Comparison of ENCODE assay signal across 22 mouse cellular contexts in genomic region chr12:69378558-69379454, GRCm38 (mm10). TPM values are rescaled to one million over a fixed set of nuclear protein-coding genes. Genes with fewer than 3 reads are reported as not detected.
DNase-seq lines count a peak whose midpoint lies in the region; ATAC-seq lines count a peak whose summit lies in the region.
"Had no signal": no experiment of that assay in that cellular context is flagged by ENCODE, and none has a peak within 500 bp of the region (broad histone marks: within the 10 kb centered on the region; RNA-seq: fewer than 3 reads in every experiment).

No protein-coding gene starts in this region.

- H3K9ac ChIP-seq in heart, embryonic 12.5 days: 0 out of 2 replicates have a peak overlapping the region, but pooled peaks have one; percentile 0
- no peak overlapping the region for H3K9ac ChIP-seq in kidney, embryonic 15.5 days
- H3K9ac ChIP-seq: forebrain, embryonic 13.5 days; hindbrain, embryonic 12.5 days; liver, postnatal 0 days had no signal

- intact Hi-C loops in heart, postnatal 25 days (cut with DNase I): no loop called here

- H3K27ac ChIP-seq in heart, embryonic 12.5 days (ENCODE audit: poor library complexity, severe bottlenecking): peak overlapping the region; percentile 3; the same call in 1 of the 2 replicates
- H3K27ac ChIP-seq in kidney, embryonic 15.5 days: 0 out of 2 replicates have a peak overlapping the region, but pooled peaks have one; percentile 20
- H3K27ac ChIP-seq: forebrain, embryonic 13.5 days; hindbrain, embryonic 12.5 days; kidney, postnatal 0 days; macrophage had no signal

- no peak for ATAC-seq in heart, embryonic 12.5 days (ENCODE audit: insufficient number of reproducible peaks, low FRiP score)
- no peak for ATAC-seq in kidney, embryonic 15.5 days (replicated peaks; ENCODE audit: low FRiP score)
- ATAC-seq in inflammation-experienced regulatory T-cells, adult 6 months: peak; percentile 41
- ATAC-seq: forebrain, embryonic 13.5 days; liver, postnatal 0 days; lung, postnatal 0 days; midbrain, embryonic 16.5 days had no signal

- H3K4me1 ChIP-seq in heart, embryonic 12.5 days (replicated peaks): peaks cover 24% of the 10 kb centered on the region
- peaks cover 17% of the 10 kb centered on the region for H3K4me1 ChIP-seq in kidney, embryonic 15.5 days

- H3K4me2 ChIP-seq in heart, embryonic 12.5 days: no peak overlapping the region
- H3K4me2 ChIP-seq in kidney, embryonic 15.5 days: no peak overlapping the region
- H3K4me2 ChIP-seq: forebrain, embryonic 13.5 days; hindbrain, embryonic 12.5 days had no signal

- H3K9me3 ChIP-seq in heart, embryonic 12.5 days (replicated peaks): no peaks in the 10 kb centered on the region
- H3K9me3 ChIP-seq in kidney, embryonic 15.5 days (replicated peaks): no peaks in the 10 kb centered on the region
- H3K9me3 ChIP-seq: forebrain, embryonic 13.5 days; hindbrain, embryonic 12.5 days had no signal

- no peak overlapping the region for H3K4me3 ChIP-seq in heart, embryonic 12.5 days
- no peak overlapping the region for H3K4me3 ChIP-seq in kidney, embryonic 15.5 days (replicated peaks)
- H3K4me3 ChIP-seq: forebrain, embryonic 13.5 days; hindbrain, embryonic 12.5 days had no signal

- 82% methylated on average over 11 of the region's 11 CpGs for WGBS in heart, embryonic 12.5 days
- 87% methylated on average over 11 of the region's 11 CpGs for WGBS in kidney, embryonic 15.5 days

- no peaks in the 10 kb centered on the region for H3K27me3 ChIP-seq in heart, embryonic 12.5 days (replicated peaks)
- H3K27me3 ChIP-seq in kidney, embryonic 15.5 days: no peaks in the 10 kb centered on the region
- H3K27me3 ChIP-seq: forebrain, embryonic 13.5 days; hindbrain, embryonic 12.5 days had no signal

- DNase-seq in heart, postnatal 25 days (ENCODE audit: low spot score): no peak
- DNase-seq in kidney, postnatal 10 days: no peak
- DNase-seq in CD4-positive helper T cell, adult 2 months (ENCODE audit: low read depth, low spot score): peak; percentile 65
- DNase-seq in cerebellum, postnatal 25 days: no peak
- no peak for DNase-seq in right cerebral cortex, postnatal 4 days
- DNase-seq: adrenal gland, postnatal 25 days; cerebellum, adult 8-10 months; gastrocnemius, postnatal 36 days; kidney, adult 18-20 months; left cerebral cortex, postnatal 4 days; liver, postnatal 0 days; thymus, adult 18-20 months had no signal

- 0 out of 2 replicates have a peak, but pooled peaks cover 4% of the 10 kb centered on the region for H3K36me3 ChIP-seq in heart, embryonic 12.5 days
- H3K36me3 ChIP-seq in kidney, embryonic 15.5 days: peaks cover 9% of the 10 kb centered on the region
- H3K36me3 ChIP-seq: hindbrain, embryonic 12.5 days had no signal

RNA-seq across cellular contexts. Expression of gene Gm9887, which starts 6.5 kb away (rescaled TPM):
- polyA plus RNA-seq in heart, embryonic 12.5 days (2016; fragmentation: Nextera tagmentation; extraction: Ambion mirVana): 1.1 and 2.4 TPM in 2 replicates
- under 1 TPM; 0.60 to 0.61 TPM for total RNA-seq in heart, postnatal 25 days (2021)
- polyA plus RNA-seq in kidney, embryonic 15.5 days (2015; fragmentation: Nextera tagmentation; extraction: Ambion mirVana): 1.4 and 1.7 TPM in 2 replicates
- not detected for polyA plus RNA-seq in inflammation-experienced regulatory T-cells, adult 6 months (2017; shearing (Covaris generic))
- total RNA-seq: gastrocnemius, adult 18-20 months; gastrocnemius, postnatal 36 days had no signal

RNA-seq across cellular contexts. Expression of gene Arf6, which starts 6.9 kb away (rescaled TPM):
- polyA plus RNA-seq in heart, embryonic 12.5 days (2016; fragmentation: Nextera tagmentation; extraction: Ambion mirVana): 53.9 and 55.7 TPM in 2 replicates
- total RNA-seq in heart, postnatal 25 days (2021): 10 to 100 TPM; 40.5 to 43.7 TPM
- 45.3 and 47.0 TPM in 2 replicates for polyA plus RNA-seq in kidney, embryonic 15.5 days (2015; fragmentation: Nextera tagmentation; extraction: Ambion mirVana)
- polyA plus RNA-seq in inflammation-experienced regulatory T-cells, adult 6 months (2017; shearing (Covaris generic)): 10 to 100 TPM; 40.5 to 93.3 (median 88.9) TPM

RNA-seq across cellular contexts. Expression of gene Nemf, which starts 21.8 kb away (rescaled TPM):
- polyA plus RNA-seq in heart, embryonic 12.5 days (2016; fragmentation: Nextera tagmentation; extraction: Ambion mirVana): 69.5 and 71.0 TPM in 2 replicates
- 10 to 100 TPM; 24.0 to 24.4 TPM for total RNA-seq in heart, postnatal 25 days (2021)
- polyA plus RNA-seq in kidney, embryonic 15.5 days (2015; fragmentation: Nextera tagmentation; extraction: Ambion mirVana): 87.0 and 91.6 TPM in 2 replicates
- 100 to 1,000 TPM; 135 to 198 (median 180) TPM for polyA plus RNA-seq in inflammation-experienced regulatory T-cells, adult 6 months (2017; shearing (Covaris generic))
